Mouse (Mus musculus): ENCODE results near the gene Gnai2. TPM values are rescaled to one million over a fixed set of nuclear protein-coding genes. Genes with fewer than 3 reads are reported as not detected.
"Not testable (repeated sequence)": the region's sequence is repeated elsewhere in the genome, so short reads cannot be mapped to it uniquely, and the experiment has no call there.

Gene Gnai2
- polyA plus RNA-seq, 1 experiment from 2014 or later: 336 TPM

DNA sequence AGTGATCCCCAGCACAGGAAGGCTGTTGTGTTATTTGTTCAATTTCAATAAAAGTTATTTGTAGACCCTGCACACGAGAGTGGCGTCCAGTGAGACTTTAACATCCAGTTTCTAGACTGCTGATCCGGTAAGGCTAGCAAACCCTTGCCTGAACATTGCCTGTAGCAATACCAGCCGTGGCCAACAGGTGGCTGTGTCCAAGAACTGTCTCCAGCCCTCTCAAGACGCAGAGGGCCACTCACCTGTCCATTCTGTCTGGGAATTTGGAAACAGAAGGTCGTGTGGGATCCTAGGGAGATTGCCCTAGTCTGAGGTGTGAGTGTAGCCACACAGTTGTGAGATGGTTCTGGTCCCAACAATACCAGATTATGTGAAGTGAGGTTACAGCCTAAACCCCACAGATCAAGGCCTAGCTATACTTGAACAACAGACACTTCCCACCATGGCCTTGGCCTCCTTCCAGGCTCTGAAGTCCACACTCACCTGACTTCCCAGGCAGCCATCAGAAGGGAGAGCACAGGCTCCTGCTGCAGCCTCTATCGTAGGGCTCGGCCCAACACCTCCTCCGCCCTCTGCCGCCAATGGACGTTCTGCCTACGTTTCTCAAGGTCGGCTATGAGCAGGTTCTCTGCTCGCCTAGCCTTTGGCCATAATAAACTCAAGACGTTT, 69.0 kb downstream of the Gnai2 start:
- H3K27me3 ChIP-seq (replicated peaks; ENCODE audit: control insufficient read depth, insufficient read depth, low read length): no peaks in the 10 kb centered on the region
- DNase-seq (ENCODE audit: low spot score) (peak; percentile 92), ATAC-seq (replicated peaks; ENCODE audit: low FRiP score, low TSS enrichment, low read depth) (no peak)
- H3K4me2 ChIP-seq (ENCODE audit: low read length): no peak overlapping the region
- H3K9ac ChIP-seq (ENCODE audit: low read length): no peak overlapping the region
- H3K4me3 ChIP-seq (ENCODE audit: low read depth, low read length): no peak overlapping the region
- WGBS: 57% methylated on average over 15 of the region's 15 CpGs
- H3K4me1 ChIP-seq (replicated peaks; ENCODE audit: control insufficient read depth, insufficient read depth, low read length): peaks cover 34% of the 10 kb centered on the region
- H3K36me3 ChIP-seq (ENCODE audit: control insufficient read depth, insufficient read depth, low read length): peaks cover 29% of the 10 kb centered on the region
- no peaks in the 10 kb centered on the region for H3K9me3 ChIP-seq (ENCODE audit: control insufficient read depth, low read length)
- no peak overlapping the region; the same call in 1 of the 2 replicates for H3K27ac ChIP-seq (ENCODE audit: low read depth)

DNA sequence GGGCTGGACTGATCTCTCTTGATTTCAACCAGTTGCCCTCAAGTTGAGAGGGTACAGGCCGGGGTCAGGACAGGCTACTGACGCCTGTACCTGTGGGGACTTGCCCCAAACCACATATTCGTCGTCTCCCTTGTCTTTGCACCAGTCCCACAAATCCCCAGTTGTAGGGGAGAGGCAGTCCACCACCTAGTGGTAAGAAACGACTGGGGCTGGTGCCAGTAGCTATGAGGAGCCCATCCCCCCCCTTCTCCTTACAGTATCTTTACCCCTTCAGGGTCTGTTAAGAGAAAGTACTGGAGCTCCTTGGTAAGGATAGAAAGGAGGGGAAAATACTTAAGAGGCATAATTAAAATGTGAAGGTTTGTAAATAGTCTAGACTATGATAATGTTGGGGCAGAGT, 69.6 kb downstream of the Gnai2 start:
- WGBS: 51% methylated on average over 5 of the region's 5 CpGs
- not testable (repeated sequence) for H3K4me2 ChIP-seq (ENCODE audit: low read length); H3K4me3 ChIP-seq (ENCODE audit: low read depth, low read length); H3K9me3 ChIP-seq (ENCODE audit: control insufficient read depth, low read length); H3K9ac ChIP-seq (ENCODE audit: low read length); ATAC-seq (replicated peaks; ENCODE audit: low FRiP score, low TSS enrichment, low read depth); H3K27me3 ChIP-seq (replicated peaks; ENCODE audit: control insufficient read depth, insufficient read depth, low read length); DNase-seq (ENCODE audit: low spot score); H3K27ac ChIP-seq (ENCODE audit: low read depth)
- Histone ChIP-seq H3K4me1 (replicated peaks; ENCODE audit: control insufficient read depth, insufficient read depth, low read length) (peaks cover 28% of the 10 kb centered on the region), H3K36me3 (ENCODE audit: control insufficient read depth, insufficient read depth, low read length) (peaks cover 29% of the 10 kb centered on the region)

Other genes with a start within 250 kb of the Gnai2 start
- gene Cacna2d2, start 235.8 kb downstream of the Gnai2 start, polyA plus RNA-seq (2014; fragmentation: Nextera tagmentation; extraction: Ambion mirVana): 0.35 and 0.55 TPM in 2 replicates
- 46.7 and 47.6 TPM in 2 replicates for gene Tmem115, start 101.4 kb downstream of the Gnai2 start, polyA plus RNA-seq (2014; fragmentation: Nextera tagmentation; extraction: Ambion mirVana)
- gene Cyb561d2, start 93.2 kb downstream of the Gnai2 start, polyA plus RNA-seq (2014; fragmentation: Nextera tagmentation; extraction: Ambion mirVana): 27.1 and 30.8 TPM in 2 replicates
- gene Nprl2, start 93.1 kb downstream of the Gnai2 start, polyA plus RNA-seq (2014; fragmentation: Nextera tagmentation; extraction: Ambion mirVana): 34.8 and 42.2 TPM in 2 replicates
- gene Zmynd10, start 88.1 kb downstream of the Gnai2 start, polyA plus RNA-seq (2014; fragmentation: Nextera tagmentation; extraction: Ambion mirVana): 0.54 TPM in 1 of 2 replicates, not detected in the other
- gene Rassf1, start 83.8 kb downstream of the Gnai2 start, polyA plus RNA-seq (2014; fragmentation: Nextera tagmentation; extraction: Ambion mirVana): 54.4 and 59.9 TPM in 2 replicates
- gene Tusc2, start 72.1 kb downstream of the Gnai2 start, polyA plus RNA-seq (2014; fragmentation: Nextera tagmentation; extraction: Ambion mirVana): 42.8 and 45.1 TPM in 2 replicates
- 107 and 114 TPM in 2 replicates for gene Hyal2, start 67.4 kb downstream of the Gnai2 start, polyA plus RNA-seq (2014; fragmentation: Nextera tagmentation; extraction: Ambion mirVana)
- 4.0 and 5.1 TPM in 2 replicates for gene Hyal1, start 58.4 kb downstream of the Gnai2 start, polyA plus RNA-seq (2014; fragmentation: Nextera tagmentation; extraction: Ambion mirVana)
- 14.7 and 19.6 TPM in 2 replicates for gene Naa80, start 56.5 kb downstream of the Gnai2 start, polyA plus RNA-seq (2014; fragmentation: Nextera tagmentation; extraction: Ambion mirVana)
- gene Hyal3, start 54.5 kb downstream of the Gnai2 start, polyA plus RNA-seq (2014; fragmentation: Nextera tagmentation; extraction: Ambion mirVana): 0.87 and 1.4 TPM in 2 replicates
- 77.4 and 79.5 TPM in 2 replicates for gene Ifrd2, start 47.7 kb downstream of the Gnai2 start, polyA plus RNA-seq (2014; fragmentation: Nextera tagmentation; extraction: Ambion mirVana)
- 16.5 and 18.3 TPM in 2 replicates for gene Sema3b, start 26.1 kb downstream of the Gnai2 start, polyA plus RNA-seq (2014; fragmentation: Nextera tagmentation; extraction: Ambion mirVana)
- gene Slc38a3, start 34.2 kb upstream of the Gnai2 start, polyA plus RNA-seq (2014; fragmentation: Nextera tagmentation; extraction: Ambion mirVana): 2.2 and 9.3 TPM in 2 replicates
- gene Gnat1, start 44.3 kb upstream of the Gnai2 start, polyA plus RNA-seq (2014; fragmentation: Nextera tagmentation; extraction: Ambion mirVana): 1.7 and 2.6 TPM in 2 replicates
- gene Sema3f, start 75.1 kb upstream of the Gnai2 start, polyA plus RNA-seq (2014; fragmentation: Nextera tagmentation; extraction: Ambion mirVana): 16.2 and 16.3 TPM in 2 replicates
- 156 and 174 TPM in 2 replicates for gene Rbm5, start 135.6 kb upstream of the Gnai2 start, polyA plus RNA-seq (2014; fragmentation: Nextera tagmentation; extraction: Ambion mirVana)
- 64.2 and 74.5 TPM in 2 replicates for gene Rbm6, start 237.9 kb upstream of the Gnai2 start, polyA plus RNA-seq (2014; fragmentation: Nextera tagmentation; extraction: Ambion mirVana)

All from intestine, embryonic 14.5 days (tissue).